Mouse (Mus musculus) small intestine, adult 2 months (tissue): Measurements from ENCODE around the gene Tmem126b.

Source experiments
- CTCF ChIP-seq: fragments of 200-500 bp; IDR thresholded peaks from 2 replicates; pipeline ENCODE4 v1.5.1; 2012; ENCODE audit warnings: low read depth, mild to moderate bottlenecking, control low read depth, inconsistent platforms, low read length, moderate library complexity, mixed read lengths; ENCODE audit not compliant: insufficient replicate concordance, insufficient read length; ENCODE audit errors: extremely low read depth
- POLR2A ChIP-seq: fragments of 200-500 bp; IDR thresholded peaks from 2 replicates; pipeline ENCODE4 v1.6.1; 2012; ENCODE audit warnings: low read depth, mild to moderate bottlenecking, control low read depth, inconsistent platforms, low read length, moderate library complexity

- TF ChIP-seq CTCF = no peak
- TF ChIP-seq POLR2A = no peak
These were observed 14.4 kb downstream of the Tmem126b start for GRCm38 (mm10) chr7:90461441-90461840.
